Mouse (Mus musculus) cerebellum, adult 2 months (tissue): ENCODE results near the gene Slc10a4.

Experiments used
- CTCF ChIP-seq: fragments of 200-500 bp; IDR thresholded peaks from 2 replicates; pipeline ENCODE4 v1.5.1; 2011; ENCODE audit warnings: low read depth, mild to moderate bottlenecking, control low read depth, low read length, moderate library complexity, borderline replicate concordance; ENCODE audit not compliant: insufficient read depth
- POLR2A ChIP-seq: fragments of 200-500 bp; IDR thresholded peaks from 2 replicates; pipeline ENCODE4 v1.6.1; 2011; ENCODE audit warnings: low read length, control low read depth, borderline replicate concordance; ENCODE audit not compliant: insufficient read depth

GRCm38 (mm10) chr5:73061506-73062155 is 54.9 kb downstream of the Slc10a4 start:
- TF ChIP-seq POLR2A (no peak), CTCF (no peak)
